Mouse (Mus musculus) bone marrow macrophage, adult 2 months (primary cell): ENCODE measurements around the gene Nhlrc2.

ENCODE experiments used
- CTCF ChIP-seq: IDR thresholded peaks from 2 replicates; pipeline ENCODE4 v1.5.1; 2012; ENCODE audit warnings: low read depth, mild to moderate bottlenecking, low read length, moderate library complexity
- POLR2A ChIP-seq: IDR thresholded peaks from 2 replicates; pipeline ENCODE4 v1.6.1; 2012; ENCODE audit warnings: mild to moderate bottlenecking, low read depth, low read length, borderline replicate concordance

DNA sequence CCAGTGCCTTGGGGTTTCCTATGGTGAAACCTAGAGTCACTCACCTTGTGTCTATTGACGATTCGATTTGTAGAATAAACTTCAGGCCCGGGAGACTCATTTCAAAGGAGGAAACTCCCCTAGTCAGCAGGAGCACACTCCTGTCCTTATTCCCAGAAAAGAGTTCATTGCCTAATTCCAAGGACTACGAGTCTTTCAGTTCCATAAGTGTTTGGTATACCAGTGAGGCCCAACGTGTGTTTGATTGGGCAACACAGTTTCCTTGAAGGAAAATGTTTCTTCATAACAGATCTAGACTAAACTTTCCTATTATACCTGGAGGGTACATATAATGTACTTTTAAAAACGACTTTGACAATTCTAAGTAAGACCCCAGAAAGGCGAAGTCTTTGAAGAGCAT lies 73.8 kb downstream of the Nhlrc2 start:
- TF ChIP-seq CTCF, result no peak
- no peak for TF ChIP-seq POLR2A
